Mouse (Mus musculus): ENCODE measurements around the gene Fars2. TPM values are rescaled to one million over a fixed set of nuclear protein-coding genes. Genes with fewer than 3 reads are reported as not detected.

Fars2 gene
- polyA plus RNA-seq, 1 experiment from 2014 or later: 37.9 TPM

GRCm38 (mm10) chr13:36297950-36298781 is 181.0 kb downstream of the Fars2 start:
- Histone ChIP-seq H3K9ac (replicated peaks) (no peak overlapping the region), H3K4me2 (ENCODE audit: low read depth, low read length) (no peak overlapping the region), H3K27ac (ENCODE audit: low read depth) (no peak overlapping the region), H3K9me3 (ENCODE audit: low read length) (no peaks in the 10 kb centered on the region), H3K4me1 (ENCODE audit: insufficient read depth) (no peaks in the 10 kb centered on the region), H3K4me3 (ENCODE audit: low read depth, low read length) (no peak overlapping the region), H3K36me3 (replicated peaks; ENCODE audit: insufficient read depth, low read length) (no peaks in the 10 kb centered on the region), H3K27me3 (ENCODE audit: insufficient read depth, low read length) (no peaks in the 10 kb centered on the region)
- ATAC-seq (no peak), DNase-seq (no peak)
- WGBS (ENCODE audit: insufficient replicate concordance): 62% methylated on average over 3 of the region's 3 CpGs
- TF ChIP-seq EP300 (IDR thresholded peaks at IDR 0.05; ENCODE audit: low read depth) (no peak), CTCF (IDR thresholded peaks at IDR 0.05; ENCODE audit: low read depth) (no peak)

DNA sequence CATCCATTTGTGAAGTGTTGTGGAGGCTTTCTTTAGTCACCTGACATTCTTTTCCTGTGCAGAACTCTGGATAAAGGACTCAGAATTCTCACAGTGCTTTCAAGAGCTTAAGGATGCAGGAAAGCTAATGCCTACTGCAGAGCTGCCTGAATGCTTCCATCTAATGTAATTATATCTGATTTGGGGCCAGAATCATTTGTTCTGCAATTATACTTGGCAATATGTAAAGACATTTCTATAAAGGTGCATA is 181.5 kb downstream of the Fars2 start:
- DNase-seq (no peak), ATAC-seq (no peak)
- Histone ChIP-seq H3K9ac (replicated peaks) (no peak overlapping the region), H3K36me3 (replicated peaks; ENCODE audit: insufficient read depth, low read length) (no peaks in the 10 kb centered on the region), H3K4me1 (ENCODE audit: insufficient read depth) (no peaks in the 10 kb centered on the region), H3K27me3 (ENCODE audit: insufficient read depth, low read length) (no peaks in the 10 kb centered on the region), H3K4me3 (ENCODE audit: low read depth, low read length) (no peak overlapping the region), H3K9me3 (ENCODE audit: low read length) (no peaks in the 10 kb centered on the region), H3K4me2 (ENCODE audit: low read depth, low read length) (no peak overlapping the region), H3K27ac (ENCODE audit: low read depth) (no peak overlapping the region)
- TF ChIP-seq EP300 (IDR thresholded peaks at IDR 0.05; ENCODE audit: low read depth): no peak
- no peak for TF ChIP-seq CTCF (IDR thresholded peaks at IDR 0.05; ENCODE audit: low read depth)

DNA sequence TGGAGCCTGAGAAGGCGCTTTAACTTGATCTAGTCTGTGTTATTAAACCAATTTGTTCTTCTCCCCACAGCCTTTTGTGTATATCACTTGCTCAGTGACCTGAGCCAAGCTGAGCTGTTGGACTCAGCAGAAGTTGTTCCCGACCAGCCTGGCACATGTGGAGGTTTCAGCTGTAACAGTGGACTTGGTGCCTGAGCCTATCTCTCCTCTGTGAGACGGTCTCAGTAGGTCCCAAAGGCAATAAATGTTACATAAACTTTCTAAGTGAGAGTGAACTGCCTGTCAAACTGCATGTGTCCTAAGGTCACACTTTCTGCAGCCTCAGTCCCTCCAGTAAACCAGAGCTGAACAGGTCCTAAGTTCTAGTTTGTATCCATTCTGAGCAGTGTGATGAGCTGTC is 185.6 kb downstream of the Fars2 start:
- DNase-seq (no peak), ATAC-seq (no peak)
- Histone ChIP-seq H3K9ac (replicated peaks) (no peak overlapping the region), H3K36me3 (replicated peaks; ENCODE audit: insufficient read depth, low read length) (no peaks in the 10 kb centered on the region), H3K4me1 (ENCODE audit: insufficient read depth) (no peaks in the 10 kb centered on the region), H3K27me3 (ENCODE audit: insufficient read depth, low read length) (no peaks in the 10 kb centered on the region), H3K27ac (ENCODE audit: low read depth) (no peak overlapping the region), H3K9me3 (ENCODE audit: low read length) (no peaks in the 10 kb centered on the region), H3K4me2 (ENCODE audit: low read depth, low read length) (no peak overlapping the region), H3K4me3 (ENCODE audit: low read depth, low read length) (no peak overlapping the region)
- no peak for TF ChIP-seq EP300 (IDR thresholded peaks at IDR 0.05; ENCODE audit: low read depth)
- no peak for TF ChIP-seq CTCF (IDR thresholded peaks at IDR 0.05; ENCODE audit: low read depth)
- 69% methylated on average over 3 of the region's 3 CpGs for WGBS (ENCODE audit: insufficient replicate concordance)

- no peak overlapping the region for H3K27ac ChIP-seq (ENCODE audit: low read depth)
- no peak overlapping the region for H3K4me3 ChIP-seq (ENCODE audit: low read depth, low read length)
- 70% methylated on average over 2 of the region's 2 CpGs for whole genome bisulfite sequencing (ENCODE audit: insufficient replicate concordance)
- no peak for ATAC-seq
- H3K36me3 ChIP-seq (replicated peaks; ENCODE audit: insufficient read depth, low read length): no peaks in the 10 kb centered on the region
- no peak overlapping the region for H3K9ac ChIP-seq (replicated peaks)
- no peaks in the 10 kb centered on the region for H3K9me3 ChIP-seq (ENCODE audit: low read length)
- no peak for TF ChIP-seq EP300 (IDR thresholded peaks at IDR 0.05; ENCODE audit: low read depth)
- no peak for DNase-seq
- no peaks in the 10 kb centered on the region for H3K27me3 ChIP-seq (ENCODE audit: insufficient read depth, low read length)
- H3K4me1 ChIP-seq (ENCODE audit: insufficient read depth): no peaks in the 10 kb centered on the region
- no peak overlapping the region for H3K4me2 ChIP-seq (ENCODE audit: low read depth, low read length)
These were observed 188.1 kb downstream of the Fars2 start for GRCm38 (mm10) chr13:36305306-36305705.

GRCm38 (mm10) chr13:36307386-36307785 is 190.2 kb downstream of the Fars2 start:
- 83% methylated on average over 4 of the region's 4 CpGs for WGBS (ENCODE audit: insufficient replicate concordance)
- Histone ChIP-seq H3K4me1 (ENCODE audit: insufficient read depth) (no peaks in the 10 kb centered on the region), H3K4me2 (ENCODE audit: low read depth, low read length) (no peak overlapping the region), H3K27ac (ENCODE audit: low read depth) (no peak overlapping the region), H3K27me3 (ENCODE audit: insufficient read depth, low read length) (no peaks in the 10 kb centered on the region), H3K4me3 (ENCODE audit: low read depth, low read length) (no peak overlapping the region), H3K9me3 (ENCODE audit: low read length) (no peaks in the 10 kb centered on the region), H3K9ac (replicated peaks) (no peak overlapping the region), H3K36me3 (replicated peaks; ENCODE audit: insufficient read depth, low read length) (no peaks in the 10 kb centered on the region)
- DNase-seq (no peak), ATAC-seq (no peak)
- no peak for TF ChIP-seq EP300 (IDR thresholded peaks at IDR 0.05; ENCODE audit: low read depth)
- TF ChIP-seq CTCF (IDR thresholded peaks at IDR 0.05; ENCODE audit: low read depth): no peak

DNA sequence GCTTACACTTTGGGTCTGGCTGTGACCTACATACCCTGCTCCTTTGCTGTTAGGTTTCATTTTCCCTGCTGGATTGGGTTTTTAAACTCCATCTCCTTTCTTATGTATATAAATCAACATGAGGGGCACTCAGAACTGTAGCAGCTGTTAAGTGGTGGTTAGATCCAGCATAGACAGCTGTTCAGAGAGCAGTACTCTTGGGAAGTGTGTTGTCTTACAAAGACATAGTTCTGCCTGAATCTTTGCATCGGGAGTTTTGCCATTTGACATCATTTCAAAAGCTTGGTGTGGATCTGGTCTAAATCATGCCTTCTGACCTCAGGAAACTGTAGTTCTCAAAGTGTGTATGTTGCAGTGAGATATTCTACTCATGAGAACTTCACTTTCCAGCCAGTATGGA is 191.9 kb downstream of the Fars2 start:
- DNase-seq: no peak
- Histone ChIP-seq H3K36me3 (replicated peaks; ENCODE audit: insufficient read depth, low read length) (no peaks in the 10 kb centered on the region), H3K4me3 (ENCODE audit: low read depth, low read length) (no peak overlapping the region), H3K27me3 (ENCODE audit: insufficient read depth, low read length) (no peaks in the 10 kb centered on the region), H3K27ac (ENCODE audit: low read depth) (no peak overlapping the region), H3K4me2 (ENCODE audit: low read depth, low read length) (no peak overlapping the region), H3K4me1 (ENCODE audit: insufficient read depth) (no peaks in the 10 kb centered on the region), H3K9ac (replicated peaks) (no peak overlapping the region), H3K9me3 (ENCODE audit: low read length) (no peaks in the 10 kb centered on the region)
- TF ChIP-seq EP300 (IDR thresholded peaks at IDR 0.05; ENCODE audit: low read depth): no peak
- TF ChIP-seq CTCF (IDR thresholded peaks at IDR 0.05; ENCODE audit: low read depth): no peak
- ATAC-seq: no peak
- WGBS (ENCODE audit: insufficient replicate concordance): 87% methylated on average over 1 of the region's 1 CpGs

GRCm38 (mm10) chr13:36314218-36314617 is 197.0 kb downstream of the Fars2 start:
- no peak for ATAC-seq
- no peak for DNase-seq
- no peak overlapping the region for H3K4me3 ChIP-seq (ENCODE audit: low read depth, low read length)
- H3K36me3 ChIP-seq (replicated peaks; ENCODE audit: insufficient read depth, low read length): no peaks in the 10 kb centered on the region
- no peak overlapping the region for H3K4me2 ChIP-seq (ENCODE audit: low read depth, low read length)
- WGBS (ENCODE audit: insufficient replicate concordance): 78% methylated on average over 8 of the region's 8 CpGs
- no peaks in the 10 kb centered on the region for H3K27me3 ChIP-seq (ENCODE audit: insufficient read depth, low read length)
- no peak for TF ChIP-seq CTCF (IDR thresholded peaks at IDR 0.05; ENCODE audit: low read depth)
- no peak for TF ChIP-seq EP300 (IDR thresholded peaks at IDR 0.05; ENCODE audit: low read depth)
- H3K4me1 ChIP-seq (ENCODE audit: insufficient read depth): no peaks in the 10 kb centered on the region
- H3K27ac ChIP-seq (ENCODE audit: low read depth): no peak overlapping the region
- H3K9me3 ChIP-seq (ENCODE audit: low read length): no peaks in the 10 kb centered on the region
- H3K9ac ChIP-seq (replicated peaks): no peak overlapping the region

Data from liver, postnatal 0 days (tissue).